Mouse (Mus musculus) hindbrain, embryonic 14.5 days (tissue): ENCODE results near the gene Cps1. TPM values are rescaled to one million over a fixed set of nuclear protein-coding genes. Genes with fewer than 3 reads are reported as not detected.

Experiments
- ATAC-seq: fragments of 200-750 bp; cut with Nextera tagmentation; 2 replicates; pipeline ENCODE4 v1.8.0; 2017; ENCODE audit warnings: moderate number of reproducible peaks, mild to moderate bottlenecking, moderate TSS enrichment, moderate library complexity; ENCODE audit not compliant: low FRiP score
- DNase-seq: peaks from one replicate; pipeline ENCODE4 v3.0.0-alpha.2; 2015; ENCODE audit warnings: low spot score
- H3K27ac ChIP-seq: fragments of 300-500 bp; sonication (generic); 2 replicates; pipeline ENCODE4 v1.5.1; 2014; ENCODE audit warnings: mild to moderate bottlenecking, moderate library complexity
- H3K27me3 ChIP-seq: fragments of 300-500 bp; sonication (generic); 2 replicates; pipeline ENCODE4 v1.6.1; 2014; ENCODE audit warnings: mild to moderate bottlenecking, low read length, mixed read lengths; ENCODE audit not compliant: control insufficient read depth, insufficient read depth
- H3K36me3 ChIP-seq: fragments of 300-500 bp; sonication (generic); replicated peaks from 2 replicates; pipeline ENCODE4 v1.6.1; 2014; ENCODE audit not compliant: control insufficient read depth, insufficient read depth
- H3K4me1 ChIP-seq: fragments of 300-500 bp; sonication (generic); replicated peaks from 2 replicates; pipeline ENCODE4 v1.6.1; 2014; ENCODE audit warnings: antibody characterized with exemption, low read length, mixed read lengths; ENCODE audit not compliant: control insufficient read depth, insufficient read depth
- H3K4me2 ChIP-seq: fragments of 300-500 bp; sonication (generic); replicated peaks from 2 replicates; pipeline ENCODE4 v1.6.1; 2014; ENCODE audit warnings: mild to moderate bottlenecking, moderate library complexity
- H3K4me3 ChIP-seq: fragments of 300-500 bp; sonication (generic); replicated peaks from 2 replicates; pipeline ENCODE4 v1.5.1; 2014; ENCODE audit warnings: mild to moderate bottlenecking, low read length
- H3K9ac ChIP-seq: fragments of 300-500 bp; sonication (generic); 2 replicates; pipeline ENCODE4 v1.6.1; 2014
- H3K9me3 ChIP-seq: fragments of 300-500 bp; sonication (generic); 2 replicates; pipeline ENCODE4 v1.6.1; 2016; ENCODE audit warnings: low read length; ENCODE audit not compliant: control insufficient read depth
- WGBS: fragments of 180-500 bp; shearing (Covaris S2); extraction: QIAGEN DNeasy Blood & Tissue Kit; methylation state at CpG from one replicate; pipeline ENCODE4 v1.1.7; 2014; 5-methylcytosine and 5-hydroxymethylcytosine counted together
- polyA plus RNA-seq: library from polyadenylated mRNA; unstranded; fragments of >200 nt; fragmentation: Nextera tagmentation; extraction: Ambion mirVana; gene quantifications from 2 replicates; pipeline ENCODE4 v1.2.1, GENCODE M21; 2014

The Cps1 gene
- polyA plus RNA-seq: 0.28 and 0.30 TPM in 2 replicates

- no peaks in the 10 kb centered on the region for H3K9me3 ChIP-seq
- no peak within 1 kb of the TSS for H3K27ac ChIP-seq
- no peaks in the 10 kb centered on the region for H3K36me3 ChIP-seq
- no peak for ATAC-seq
- no peaks in the 10 kb centered on the region for H3K27me3 ChIP-seq
- no peaks in the 10 kb centered on the region for H3K4me1 ChIP-seq
- 89% methylated on average over 3 of the region's 3 CpGs for WGBS
- no peak for DNase-seq
- no peak within 1 kb of the TSS for H3K4me2 ChIP-seq
- H3K4me3 ChIP-seq: no peak within 1 kb of the TSS
- no peak within 1 kb of the TSS for H3K9ac ChIP-seq
Measured at GRCm38 (mm10) chr1:67122797-67123196, at the start of gene Cps1. Gene Cps1 (plus strand): TSS chr1:67123026.

DNA sequence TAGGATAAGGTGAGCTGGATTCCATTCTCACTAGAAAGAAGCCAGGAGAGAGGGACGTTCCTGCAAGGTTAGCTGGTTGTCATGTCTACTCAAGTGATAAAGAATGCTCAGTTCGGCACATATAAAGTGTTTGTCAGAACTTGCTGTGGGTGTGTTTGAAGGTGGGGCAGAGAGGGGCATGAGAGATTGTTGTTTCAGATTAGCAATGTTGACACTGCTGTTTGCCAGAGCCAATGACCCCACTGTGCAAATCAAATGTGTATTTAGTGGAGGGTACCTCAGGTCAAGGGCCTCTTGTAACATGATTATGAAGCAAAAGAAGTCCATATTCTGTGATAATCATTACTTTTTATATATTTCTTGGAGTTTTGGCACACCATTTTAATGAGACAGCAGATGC lies 45.1 kb upstream of the Cps1 start:
- no peaks in the 10 kb centered on the region for H3K4me1 ChIP-seq
- no peak overlapping the region for H3K4me3 ChIP-seq
- 67% methylated on average over 2 of the region's 2 CpGs for WGBS
- H3K36me3 ChIP-seq: no peaks in the 10 kb centered on the region
- ATAC-seq (no peak), DNase-seq (no peak)
- H3K4me2 ChIP-seq: no peak overlapping the region
- no peak overlapping the region for H3K9ac ChIP-seq
- H3K27me3 ChIP-seq: no peaks in the 10 kb centered on the region
- no peaks in the 10 kb centered on the region for H3K9me3 ChIP-seq
- no peak overlapping the region for H3K27ac ChIP-seq

- ATAC-seq: no peak
- H3K27me3 ChIP-seq: no peaks in the 10 kb centered on the region
- H3K9me3 ChIP-seq: no peaks in the 10 kb centered on the region
- no peak overlapping the region for H3K27ac ChIP-seq
- WGBS: 77% methylated on average over 2 of the region's 2 CpGs
- H3K4me3 ChIP-seq: no peak overlapping the region
- H3K9ac ChIP-seq: no peak overlapping the region
- no peaks in the 10 kb centered on the region for H3K36me3 ChIP-seq
- no peaks in the 10 kb centered on the region for H3K4me1 ChIP-seq
- DNase-seq: no peak
- no peak overlapping the region for H3K4me2 ChIP-seq
Measured at GRCm38 (mm10) chr1:67078666-67079065, 44.2 kb upstream of the Cps1 start.

DNA sequence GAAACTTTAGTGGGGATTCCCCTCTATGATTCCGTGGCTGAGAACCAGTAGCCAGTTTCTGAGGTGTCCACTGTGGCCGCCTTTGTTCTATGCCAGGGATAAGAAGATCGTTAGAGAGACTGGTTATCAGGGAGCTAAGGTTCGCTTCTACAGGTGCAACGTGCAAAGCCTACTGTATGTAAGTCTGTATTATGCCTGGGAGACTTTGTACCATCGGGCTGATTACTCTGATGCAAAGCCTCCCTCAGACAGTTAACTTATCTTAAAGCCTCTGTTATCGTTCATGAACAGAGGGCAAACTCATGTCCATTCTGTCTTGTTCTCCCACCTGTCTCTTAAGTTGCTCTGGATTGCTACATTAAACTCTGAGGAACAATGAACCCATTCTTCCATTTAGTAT lies 43.7 kb upstream of the Cps1 start:
- Histone ChIP-seq H3K27ac (no peak overlapping the region), H3K9me3 (no peaks in the 10 kb centered on the region), H3K27me3 (no peaks in the 10 kb centered on the region), H3K9ac (no peak overlapping the region), H3K36me3 (no peaks in the 10 kb centered on the region), H3K4me3 (no peak overlapping the region), H3K4me2 (no peak overlapping the region), H3K4me1 (no peaks in the 10 kb centered on the region)
- WGBS: 88% methylated on average over 7 of the region's 7 CpGs
- ATAC-seq (no peak), DNase-seq (no peak)

DNA sequence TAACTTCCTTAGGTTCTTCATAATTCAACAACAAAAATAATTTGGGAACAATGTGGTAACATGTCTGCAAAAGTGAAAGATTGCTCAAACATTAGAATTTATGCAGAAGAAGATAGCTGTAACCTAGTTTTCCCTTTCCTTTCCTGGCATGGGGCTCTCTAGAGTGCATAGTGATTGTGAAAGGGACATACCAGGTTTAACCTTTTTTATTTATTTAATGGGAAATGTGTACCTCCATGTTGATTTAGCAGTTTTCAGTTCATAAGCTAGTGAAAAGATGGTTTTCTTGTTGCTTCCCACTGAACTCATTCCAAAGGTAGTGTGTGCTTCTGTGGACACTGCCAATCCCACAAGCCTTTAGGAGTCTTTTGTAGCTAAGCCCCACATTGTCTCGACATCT lies 30.4 kb upstream of the Cps1 start:
- Histone ChIP-seq H3K27ac (no peak overlapping the region), H3K4me3 (no peak overlapping the region), H3K4me2 (no peak overlapping the region), H3K9me3 (no peaks in the 10 kb centered on the region), H3K36me3 (no peaks in the 10 kb centered on the region), H3K27me3 (no peaks in the 10 kb centered on the region), H3K4me1 (no peaks in the 10 kb centered on the region), H3K9ac (no peak overlapping the region)
- ATAC-seq: no peak
- 85% methylated on average over 1 of the region's 1 CpGs for WGBS
- DNase-seq: no peak

DNA sequence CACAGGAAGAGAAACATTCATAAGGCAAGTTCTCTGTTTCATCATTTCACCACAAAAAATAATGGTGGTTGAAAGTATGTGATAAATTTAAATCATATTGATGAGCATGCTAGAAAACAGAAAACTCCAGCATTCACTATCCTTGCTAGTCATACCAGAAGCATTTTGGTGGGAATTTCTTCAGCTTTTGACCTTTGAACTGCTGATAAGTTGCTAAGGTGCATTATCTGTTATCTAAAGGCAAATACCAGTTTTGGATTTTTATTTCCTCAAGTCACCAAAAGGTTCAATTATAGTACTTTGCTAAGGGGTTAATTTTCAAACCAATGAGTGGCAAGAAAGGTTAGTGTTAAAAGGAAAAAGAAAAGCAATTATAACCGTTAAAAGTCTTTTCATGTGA lies 23.6 kb upstream of the Cps1 start:
- H3K4me1 ChIP-seq: no peaks in the 10 kb centered on the region
- DNase-seq (no peak), ATAC-seq (no peak)
- H3K4me3 ChIP-seq: no peak overlapping the region
- H3K9me3 ChIP-seq: no peaks in the 10 kb centered on the region
- H3K36me3 ChIP-seq: no peaks in the 10 kb centered on the region
- H3K27me3 ChIP-seq: no peaks in the 10 kb centered on the region
- no peak overlapping the region for H3K9ac ChIP-seq
- WGBS: 89% methylated on average over 1 of the region's 1 CpGs
- H3K27ac ChIP-seq: no peak overlapping the region
- H3K4me2 ChIP-seq: no peak overlapping the region

GRCm38 (mm10) chr1:67103476-67104248 lies 19.2 kb upstream of the Cps1 start:
- no peak overlapping the region for H3K4me3 ChIP-seq
- H3K27me3 ChIP-seq: no peaks in the 10 kb centered on the region
- H3K27ac ChIP-seq: no peak overlapping the region
- no peaks in the 10 kb centered on the region for H3K36me3 ChIP-seq
- ATAC-seq (no peak), DNase-seq (no peak)
- no peak overlapping the region for H3K9ac ChIP-seq
- no peaks in the 10 kb centered on the region for H3K4me1 ChIP-seq
- WGBS: 70% methylated on average over 12 of the region's 12 CpGs
- no peak overlapping the region for H3K4me2 ChIP-seq
- H3K9me3 ChIP-seq: no peaks in the 10 kb centered on the region

GRCm38 (mm10) chr1:67111621-67112298 lies 11.1 kb upstream of the Cps1 start:
- H3K9me3 ChIP-seq: no peaks in the 10 kb centered on the region
- H3K4me1 ChIP-seq: no peaks in the 10 kb centered on the region
- no peaks in the 10 kb centered on the region for H3K27me3 ChIP-seq
- DNase-seq (no peak), ATAC-seq (no peak)
- no peak overlapping the region for H3K27ac ChIP-seq
- no peaks in the 10 kb centered on the region for H3K36me3 ChIP-seq
- H3K9ac ChIP-seq: no peak overlapping the region
- H3K4me3 ChIP-seq: no peak overlapping the region
- WGBS: 94% methylated on average over 3 of the region's 3 CpGs
- no peak overlapping the region for H3K4me2 ChIP-seq

DNA sequence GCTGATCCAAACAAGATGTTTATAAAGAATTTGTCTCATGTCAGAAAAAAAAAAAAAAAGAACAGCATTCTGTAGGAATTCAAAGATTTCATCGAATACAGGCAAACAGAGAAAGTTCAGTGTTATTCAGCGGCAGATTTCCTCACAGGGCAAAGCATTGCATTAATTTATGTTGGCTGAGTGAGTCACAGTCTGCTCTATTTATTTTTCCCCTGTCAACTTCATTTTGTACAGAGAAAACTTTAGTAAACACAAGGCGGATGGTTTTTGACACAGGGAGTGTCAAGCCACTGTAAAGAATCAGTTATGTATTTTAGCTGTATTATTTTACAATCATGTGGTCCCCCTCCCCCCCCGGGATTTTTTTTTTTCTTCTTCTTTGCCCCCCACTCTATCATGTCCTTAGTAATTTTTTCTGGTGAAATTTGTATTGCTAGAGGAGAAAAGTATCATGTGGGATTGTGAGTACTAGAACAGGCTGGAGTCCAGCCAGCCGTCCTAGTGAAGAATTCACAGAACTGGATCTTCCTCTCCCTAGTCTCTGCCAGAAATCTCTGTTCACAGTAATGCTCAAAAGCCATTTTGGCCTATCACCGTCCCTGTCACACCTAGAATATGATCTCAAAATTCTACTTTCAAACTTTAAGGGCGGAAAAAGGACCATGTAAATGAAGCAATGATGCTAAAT lies 9.3 kb upstream of the Cps1 start:
- H3K4me1 ChIP-seq: no peaks in the 10 kb centered on the region
- H3K4me2 ChIP-seq: no peak overlapping the region
- H3K27me3 ChIP-seq: no peaks in the 10 kb centered on the region
- H3K4me3 ChIP-seq: no peak overlapping the region
- no peaks in the 10 kb centered on the region for H3K36me3 ChIP-seq
- H3K27ac ChIP-seq: no peak overlapping the region
- H3K9me3 ChIP-seq: no peaks in the 10 kb centered on the region
- no peak overlapping the region for H3K9ac ChIP-seq
- ATAC-seq (no peak), DNase-seq (no peak)
- WGBS: 88% methylated on average over 7 of the region's 7 CpGs
